Mouse (Mus musculus) forebrain, embryonic 12.5 days (tissue): ENCODE data around the gene Cuedc1. TPM values are rescaled to one million over a fixed set of nuclear protein-coding genes. Genes with fewer than 3 reads are reported as not detected.
A peak's percentile ranks its signal among the peaks of the same experiment; 100 is the strongest.
"Not testable (repeated sequence)": the region's sequence is repeated elsewhere in the genome, so short reads cannot be mapped to it uniquely, and the experiment has no call there.

Experiments
- ATAC-seq: fragments of 200-750 bp; cut with Nextera tagmentation; 2 replicates; pipeline ENCODE4 v1.8.0; 2017; ENCODE audit warnings: moderate TSS enrichment; ENCODE audit not compliant: low FRiP score
- H3K27ac ChIP-seq: fragments of 300-500 bp; sonication (generic); 2 replicates; pipeline ENCODE4 v1.5.1; 2016; ENCODE audit warnings: mild to moderate bottlenecking
- H3K27me3 ChIP-seq: fragments of 300-500 bp; sonication (generic); 2 replicates; pipeline ENCODE4 v1.6.1; 2016; ENCODE audit warnings: mild to moderate bottlenecking
- H3K36me3 ChIP-seq: fragments of 300-500 bp; sonication (generic); replicated peaks from 2 replicates; pipeline ENCODE4 v1.6.1; 2016; ENCODE audit warnings: mild to moderate bottlenecking
- H3K4me1 ChIP-seq: fragments of 300-500 bp; sonication (generic); 2 replicates; pipeline ENCODE4 v1.6.1; 2016
- H3K4me2 ChIP-seq: fragments of 300-500 bp; sonication (generic); 2 replicates; pipeline ENCODE4 v1.6.1; 2016; ENCODE audit warnings: mild to moderate bottlenecking, moderate library complexity
- H3K4me3 ChIP-seq: fragments of 300-500 bp; sonication (generic); replicated peaks from 2 replicates; pipeline ENCODE4 v1.5.1; 2016; ENCODE audit warnings: mild to moderate bottlenecking
- H3K9ac ChIP-seq: fragments of 300-500 bp; sonication (generic); 2 replicates; pipeline ENCODE4 v1.6.1; 2016; ENCODE audit warnings: mild to moderate bottlenecking
- H3K9me3 ChIP-seq: fragments of 300-500 bp; sonication (generic); 2 replicates; pipeline ENCODE4 v1.6.1; 2016
- WGBS: fragments of 180-500 bp; shearing (Covaris S2); methylation state at CpG from one replicate; pipeline ENCODE4 v1.1.7; 2016; 5-methylcytosine and 5-hydroxymethylcytosine counted together
- polyA plus RNA-seq: library from polyadenylated mRNA; unstranded; fragments of >200 nt; fragmentation: Nextera tagmentation; extraction: Ambion mirVana; gene quantifications from 2 replicates; pipeline ENCODE4 v1.2.1, GENCODE M21; 2016

Gene Cuedc1
- polyA plus RNA-seq, 1 experiment from 2014 or later = 42.5 TPM

GRCm38 (mm10) chr11:88203712-88204532 is 106.1 kb downstream of the Cuedc1 start, which contains the start of gene Mrps23:
Gene Mrps23, plus strand, starts transcription at chr11:88204388.
- H3K4me1 ChIP-seq = peaks cover 31% of the 10 kb centered on the region
- peak within 1 kb of the TSS; percentile 88 for H3K4me2 ChIP-seq
- H3K27ac ChIP-seq = peak within 1 kb of the TSS; percentile 87
- ATAC-seq = peak; percentile 94
- no peaks in the 10 kb centered on the region for H3K9me3 ChIP-seq
- H3K36me3 ChIP-seq = peaks cover 18% of the 10 kb centered on the region
- under 1% methylated on average over 51 of the region's 51 CpGs for WGBS
- peaks cover 8% of the 10 kb centered on the region; the same call in 1 of the 2 replicates for H3K27me3 ChIP-seq
- peak within 1 kb of the TSS; percentile 70 for H3K4me3 ChIP-seq
- peak within 1 kb of the TSS; percentile 68 for H3K9ac ChIP-seq

GRCm38 (mm10) chr11:88204593-88205368 is 106.9 kb downstream of the Cuedc1 start:
- WGBS = 34% methylated on average over 30 of the region's 30 CpGs
- Histone ChIP-seq H3K9ac (peak overlapping the region; percentile 68), H3K27me3 (0 out of 2 replicates have a peak, but pooled peaks cover 3% of the 10 kb centered on the region), H3K9me3 (no peaks in the 10 kb centered on the region), H3K4me1 (peaks cover 31% of the 10 kb centered on the region), H3K4me2 (peak overlapping the region; percentile 88), H3K4me3 (peak overlapping the region; percentile 70), H3K36me3 (peaks cover 27% of the 10 kb centered on the region), H3K27ac (peak overlapping the region; percentile 87; the same call in 1 of the 2 replicates)
- no peak; the same call in none of the 2 replicates for ATAC-seq

- 88% methylated on average over 8 of the region's 8 CpGs for WGBS
- H3K4me3 ChIP-seq, H3K9me3 ChIP-seq, H3K27me3 ChIP-seq, H3K27ac ChIP-seq, ATAC-seq, H3K4me2 ChIP-seq, H3K9ac ChIP-seq: not testable (repeated sequence)
- Histone ChIP-seq H3K36me3 (peaks cover 45% of the 10 kb centered on the region), H3K4me1 (peaks cover 31% of the 10 kb centered on the region)
These were observed 108.7 kb downstream of the Cuedc1 start for GRCm38 (mm10) chr11:88206576-88206975.

GRCm38 (mm10) chr11:88207697-88208096 is 109.8 kb downstream of the Cuedc1 start:
- H3K9me3 ChIP-seq = no peaks in the 10 kb centered on the region
- H3K4me3 ChIP-seq = no peak overlapping the region
- H3K4me2 ChIP-seq = no peak overlapping the region
- H3K27ac ChIP-seq = no peak overlapping the region
- no peak for ATAC-seq
- no peak overlapping the region for H3K9ac ChIP-seq
- no peaks in the 10 kb centered on the region for H3K27me3 ChIP-seq
- peaks cover 51% of the 10 kb centered on the region for H3K36me3 ChIP-seq
- 93% methylated on average over 2 of the region's 2 CpGs for WGBS
- peaks cover 24% of the 10 kb centered on the region for H3K4me1 ChIP-seq

GRCm38 (mm10) chr11:88211824-88212582 is 114.1 kb downstream of the Cuedc1 start:
- H3K4me1 ChIP-seq = peaks cover 18% of the 10 kb centered on the region
- 0 out of 2 replicates have a peak, but pooled peaks cover 6% of the 10 kb centered on the region for H3K27me3 ChIP-seq
- H3K4me3 ChIP-seq = no peak overlapping the region
- peaks cover 47% of the 10 kb centered on the region for H3K36me3 ChIP-seq
- H3K9ac ChIP-seq = no peak overlapping the region
- no peaks in the 10 kb centered on the region for H3K9me3 ChIP-seq
- WGBS = 81% methylated on average over 5 of the region's 5 CpGs
- no peak overlapping the region for H3K27ac ChIP-seq
- no peak overlapping the region for H3K4me2 ChIP-seq
- no peak for ATAC-seq

- Histone ChIP-seq H3K9ac (no peak overlapping the region), H3K4me2 (no peak overlapping the region), H3K4me1 (peaks cover 18% of the 10 kb centered on the region), H3K4me3 (no peak overlapping the region), H3K36me3 (peaks cover 34% of the 10 kb centered on the region), H3K9me3 (no peaks in the 10 kb centered on the region), H3K27me3 (peaks cover 6% of the 10 kb centered on the region; the same call in 1 of the 2 replicates), H3K27ac (no peak overlapping the region)
- ATAC-seq = no peak
- 61% methylated on average over 6 of the region's 6 CpGs for WGBS
These were observed 115.9 kb downstream of the Cuedc1 start for GRCm38 (mm10) chr11:88213757-88214156.

GRCm38 (mm10) chr11:88214881-88215831 is 117.3 kb downstream of the Cuedc1 start:
- Histone ChIP-seq H3K27ac (peak overlapping the region; percentile 61), H3K9me3 (no peaks in the 10 kb centered on the region), H3K36me3 (peaks cover 20% of the 10 kb centered on the region), H3K4me1 (peaks cover 18% of the 10 kb centered on the region), H3K9ac (no peak overlapping the region), H3K27me3 (peaks cover 6% of the 10 kb centered on the region; the same call in 1 of the 2 replicates), H3K4me3 (no peak overlapping the region), H3K4me2 (no peak overlapping the region)
- ATAC-seq = peak; percentile 63
- 63% methylated on average over 21 of the region's 21 CpGs for WGBS

GRCm38 (mm10) chr11:88216231-88216685 is 118.4 kb downstream of the Cuedc1 start:
- Histone ChIP-seq H3K36me3 (peaks cover 9% of the 10 kb centered on the region), H3K4me2 (peak overlapping the region; percentile 31), H3K27me3 (peaks cover 6% of the 10 kb centered on the region; the same call in 1 of the 2 replicates), H3K4me3 (no peak overlapping the region), H3K9ac (peak overlapping the region; percentile 25; the same call in 1 of the 2 replicates), H3K9me3 (no peaks in the 10 kb centered on the region), H3K27ac (no peak overlapping the region), H3K4me1 (peaks cover 18% of the 10 kb centered on the region)
- peak; percentile 69; the same call in 1 of the 2 replicates for ATAC-seq
- WGBS = 12% methylated on average over 10 of the region's 10 CpGs

- Histone ChIP-seq H3K27ac (no peak overlapping the region), H3K4me3 (no peak overlapping the region)
- no peak for ATAC-seq
These were observed 120.3 kb downstream of the Cuedc1 start for GRCm38 (mm10) chr11:88218155-88218554.

GRCm38 (mm10) chr11:88218586-88218985 is 120.7 kb downstream of the Cuedc1 start:
- WGBS = 67% methylated on average over 7 of the region's 7 CpGs
- ATAC-seq = no peak
- Histone ChIP-seq H3K27ac (no peak overlapping the region), H3K9me3 (no peaks in the 10 kb centered on the region), H3K4me3 (no peak overlapping the region), H3K36me3 (no peaks in the 10 kb centered on the region), H3K27me3 (peaks cover 6% of the 10 kb centered on the region; the same call in 1 of the 2 replicates), H3K4me1 (peaks cover 18% of the 10 kb centered on the region), H3K4me2 (no peak overlapping the region), H3K9ac (no peak overlapping the region)

More at GRCm38 (mm10) chr11:88218155-88218554, 120.3 kb downstream of the Cuedc1 start:
- 83% methylated on average over 6 of the region's 6 CpGs for WGBS
- Histone ChIP-seq H3K27me3 (peaks cover 6% of the 10 kb centered on the region; the same call in 1 of the 2 replicates), H3K9ac (no peak overlapping the region), H3K4me2 (no peak overlapping the region), H3K9me3 (no peaks in the 10 kb centered on the region), H3K4me1 (peaks cover 18% of the 10 kb centered on the region), H3K36me3 (no peaks in the 10 kb centered on the region)
